Mouse (Mus musculus): ENCODE measurements at regions not wholly inside any gene's neighbourhood (a gene's known extent, or its start where the extent isn't known, plus 50 kb on each side); places are given as distances from the start of the nearest gene placed in this dataset.

- no peak for TF ChIP-seq CTCF (IDR thresholded peaks at IDR 0.05; ENCODE audit: borderline replicate concordance, extremely low read depth, insufficient read depth, insufficient read length)
- no peak for TF ChIP-seq POLR2A (IDR thresholded peaks at IDR 0.05; ENCODE audit: borderline replicate concordance, extremely low read depth, insufficient read depth, insufficient read length, poor library complexity, severe bottlenecking)
- no peak for DNase-seq (ENCODE audit: low read depth)
Measured at GRCm38 (mm10) chr9:63063525-63063924, 75.8 kb upstream of the Pias1 start.

GRCm38 (mm10) chr9:63060740-63061139 lies 73.0 kb upstream of the Pias1 start:
- TF ChIP-seq POLR2A (IDR thresholded peaks at IDR 0.05; ENCODE audit: borderline replicate concordance, extremely low read depth, insufficient read depth, insufficient read length, poor library complexity, severe bottlenecking) (no peak), CTCF (IDR thresholded peaks at IDR 0.05; ENCODE audit: borderline replicate concordance, extremely low read depth, insufficient read depth, insufficient read length) (no peak)
- no peak for DNase-seq (ENCODE audit: low read depth)

GRCm38 (mm10) chr9:63059234-63059842 lies 71.6 kb upstream of the Pias1 start:
- TF ChIP-seq POLR2A (IDR thresholded peaks at IDR 0.05; ENCODE audit: borderline replicate concordance, extremely low read depth, insufficient read depth, insufficient read length, poor library complexity, severe bottlenecking) (no peak), CTCF (IDR thresholded peaks at IDR 0.05; ENCODE audit: borderline replicate concordance, extremely low read depth, insufficient read depth, insufficient read length) (no peak)
- peak; percentile 92 for DNase-seq (ENCODE audit: low read depth)

- TF ChIP-seq CTCF (IDR thresholded peaks at IDR 0.05; ENCODE audit: borderline replicate concordance, extremely low read depth, insufficient read depth, insufficient read length): no peak
- no peak for TF ChIP-seq POLR2A (IDR thresholded peaks at IDR 0.05; ENCODE audit: borderline replicate concordance, extremely low read depth, insufficient read depth, insufficient read length, poor library complexity, severe bottlenecking)
- peak; percentile 73 for DNase-seq (ENCODE audit: low read depth)
Measured at GRCm38 (mm10) chr9:63058506-63059233, 70.9 kb upstream of the Pias1 start.

GRCm38 (mm10) chr9:63056695-63057349 lies 69.1 kb upstream of the Pias1 start:
- no peak for TF ChIP-seq POLR2A (IDR thresholded peaks at IDR 0.05; ENCODE audit: borderline replicate concordance, extremely low read depth, insufficient read depth, insufficient read length, poor library complexity, severe bottlenecking)
- no peak for TF ChIP-seq CTCF (IDR thresholded peaks at IDR 0.05; ENCODE audit: borderline replicate concordance, extremely low read depth, insufficient read depth, insufficient read length)
- DNase-seq (ENCODE audit: low read depth): peak; percentile 23

- TF ChIP-seq POLR2A (IDR thresholded peaks at IDR 0.05; ENCODE audit: borderline replicate concordance, extremely low read depth, insufficient read depth, insufficient read length, poor library complexity, severe bottlenecking) (no peak), CTCF (IDR thresholded peaks at IDR 0.05; ENCODE audit: borderline replicate concordance, extremely low read depth, insufficient read depth, insufficient read length) (no peak)
- no peak for DNase-seq (ENCODE audit: low read depth)
Measured at GRCm38 (mm10) chr9:63052181-63052580, 64.5 kb upstream of the Pias1 start.

- TF ChIP-seq POLR2A (IDR thresholded peaks at IDR 0.05; ENCODE audit: borderline replicate concordance, extremely low read depth, insufficient read depth, insufficient read length, poor library complexity, severe bottlenecking) (no peak), CTCF (IDR thresholded peaks at IDR 0.05; ENCODE audit: borderline replicate concordance, extremely low read depth, insufficient read depth, insufficient read length) (no peak)
- DNase-seq (ENCODE audit: low read depth): no peak
Measured at GRCm38 (mm10) chr9:63051631-63052030, 63.9 kb upstream of the Pias1 start.

GRCm38 (mm10) chr9:63049290-63049689 lies 61.6 kb upstream of the Pias1 start:
- no peak for DNase-seq (ENCODE audit: low read depth)
- no peak for TF ChIP-seq CTCF (IDR thresholded peaks at IDR 0.05; ENCODE audit: borderline replicate concordance, extremely low read depth, insufficient read depth, insufficient read length)
- TF ChIP-seq POLR2A (IDR thresholded peaks at IDR 0.05; ENCODE audit: borderline replicate concordance, extremely low read depth, insufficient read depth, insufficient read length, poor library complexity, severe bottlenecking): no peak

- no peak for DNase-seq (ENCODE audit: low read depth)
- TF ChIP-seq POLR2A (IDR thresholded peaks at IDR 0.05; ENCODE audit: borderline replicate concordance, extremely low read depth, insufficient read depth, insufficient read length, poor library complexity, severe bottlenecking) (no peak), CTCF (IDR thresholded peaks at IDR 0.05; ENCODE audit: borderline replicate concordance, extremely low read depth, insufficient read depth, insufficient read length) (no peak)
Measured at GRCm38 (mm10) chr9:63046981-63047380, 59.3 kb upstream of the Pias1 start.

GRCm38 (mm10) chr9:63045531-63045930 lies 57.8 kb upstream of the Pias1 start:
- TF ChIP-seq POLR2A (IDR thresholded peaks at IDR 0.05; ENCODE audit: borderline replicate concordance, extremely low read depth, insufficient read depth, insufficient read length, poor library complexity, severe bottlenecking): no peak
- no peak for DNase-seq (ENCODE audit: low read depth)

GRCm38 (mm10) chr9:63043304-63043703 lies 55.6 kb upstream of the Pias1 start:
- no peak for TF ChIP-seq POLR2A (IDR thresholded peaks at IDR 0.05; ENCODE audit: borderline replicate concordance, extremely low read depth, insufficient read depth, insufficient read length, poor library complexity, severe bottlenecking)
- TF ChIP-seq CTCF (IDR thresholded peaks at IDR 0.05; ENCODE audit: borderline replicate concordance, extremely low read depth, insufficient read depth, insufficient read length): no peak
- no peak for DNase-seq (ENCODE audit: low read depth)

Data from brain, embryonic 14.5 days (tissue).